19 mouse cellular contexts compared by ENCODE assay signal in the genomic region with DNA sequence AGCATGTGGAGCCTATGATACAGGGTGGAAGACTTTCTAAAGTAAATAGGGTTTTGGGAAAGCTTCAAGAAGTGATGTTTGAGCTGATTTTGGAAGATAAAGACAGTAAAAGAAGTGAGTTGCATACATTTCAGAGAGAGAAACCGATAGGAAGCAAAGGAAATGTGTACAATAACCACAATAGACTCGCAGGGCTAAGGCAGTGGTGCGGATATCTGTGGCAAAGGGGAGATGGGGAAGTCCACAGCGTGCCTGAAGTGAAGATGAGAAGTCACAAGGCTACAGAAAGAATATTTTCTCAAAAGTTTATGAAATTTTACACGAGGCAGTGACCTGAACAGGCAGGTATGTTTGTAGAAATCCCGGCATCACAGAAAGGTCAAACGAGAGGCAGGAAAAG.
"Had no signal": no experiment of that assay in that cellular context is flagged by ENCODE, and none has a peak within 500 bp of the region (broad histone marks: within the 10 kb centered on the region; RNA-seq: fewer than 3 reads in every experiment).

No protein-coding gene starts in this region.

- H3K9ac ChIP-seq: limb, embryonic 13.5 days; liver, embryonic 13.5 days; midbrain, embryonic 13.5 days; neural tube, embryonic 12.5 days; neural tube, embryonic 15.5 days; stomach, embryonic 15.5 days had no signal

- H3K4me2 ChIP-seq: limb, embryonic 13.5 days; liver, embryonic 13.5 days; midbrain, embryonic 13.5 days; neural tube, embryonic 12.5 days; neural tube, embryonic 15.5 days; stomach, embryonic 15.5 days had no signal

- H3K9me3 ChIP-seq: limb, embryonic 10.5 days; limb, embryonic 13.5 days; liver, embryonic 13.5 days; midbrain, embryonic 10.5 days; midbrain, embryonic 13.5 days; neural tube, embryonic 12.5 days; neural tube, embryonic 15.5 days; stomach, embryonic 15.5 days had no signal

- H3K4me3 ChIP-seq: limb, embryonic 10.5 days; limb, embryonic 13.5 days; liver, embryonic 13.5 days; midbrain, embryonic 10.5 days; midbrain, embryonic 13.5 days; neural tube, embryonic 12.5 days; neural tube, embryonic 15.5 days; stomach, embryonic 15.5 days had no signal

- DNase-seq: kidney, adult 18-20 months; kidney, adult 9 months; kidney, postnatal 14 days; kidney, postnatal 4 days; liver, embryonic 13.5 days; lung, adult 2 months; lung, postnatal 14 days; retina, postnatal 1 day; right cerebral cortex, postnatal 25 days; spleen, adult 18-20 months; thymus, postnatal 25 days had no signal

- H3K36me3 ChIP-seq: limb, embryonic 10.5 days; limb, embryonic 13.5 days; liver, embryonic 13.5 days; midbrain, embryonic 10.5 days; midbrain, embryonic 13.5 days; neural tube, embryonic 12.5 days; neural tube, embryonic 15.5 days; stomach, embryonic 15.5 days had no signal

- H3K27me3 ChIP-seq: limb, embryonic 13.5 days; liver, embryonic 13.5 days; midbrain, embryonic 13.5 days; neural tube, embryonic 12.5 days; neural tube, embryonic 15.5 days; stomach, embryonic 15.5 days had no signal

- H3K4me1 ChIP-seq: limb, embryonic 10.5 days; limb, embryonic 13.5 days; midbrain, embryonic 10.5 days; midbrain, embryonic 13.5 days; neural tube, embryonic 12.5 days; neural tube, embryonic 15.5 days; stomach, embryonic 15.5 days had no signal

- H3K27ac ChIP-seq: limb, embryonic 10.5 days; limb, embryonic 13.5 days; liver, embryonic 13.5 days; midbrain, embryonic 10.5 days; midbrain, embryonic 13.5 days; neural tube, embryonic 12.5 days; neural tube, embryonic 15.5 days; stomach, embryonic 15.5 days had no signal

- ATAC-seq: intestine, embryonic 16.5 days; midbrain, embryonic 13.5 days had no signal
